Mouse (Mus musculus): ENCODE measurements around the gene Rsad2.

Rsad2 gene

DNA sequence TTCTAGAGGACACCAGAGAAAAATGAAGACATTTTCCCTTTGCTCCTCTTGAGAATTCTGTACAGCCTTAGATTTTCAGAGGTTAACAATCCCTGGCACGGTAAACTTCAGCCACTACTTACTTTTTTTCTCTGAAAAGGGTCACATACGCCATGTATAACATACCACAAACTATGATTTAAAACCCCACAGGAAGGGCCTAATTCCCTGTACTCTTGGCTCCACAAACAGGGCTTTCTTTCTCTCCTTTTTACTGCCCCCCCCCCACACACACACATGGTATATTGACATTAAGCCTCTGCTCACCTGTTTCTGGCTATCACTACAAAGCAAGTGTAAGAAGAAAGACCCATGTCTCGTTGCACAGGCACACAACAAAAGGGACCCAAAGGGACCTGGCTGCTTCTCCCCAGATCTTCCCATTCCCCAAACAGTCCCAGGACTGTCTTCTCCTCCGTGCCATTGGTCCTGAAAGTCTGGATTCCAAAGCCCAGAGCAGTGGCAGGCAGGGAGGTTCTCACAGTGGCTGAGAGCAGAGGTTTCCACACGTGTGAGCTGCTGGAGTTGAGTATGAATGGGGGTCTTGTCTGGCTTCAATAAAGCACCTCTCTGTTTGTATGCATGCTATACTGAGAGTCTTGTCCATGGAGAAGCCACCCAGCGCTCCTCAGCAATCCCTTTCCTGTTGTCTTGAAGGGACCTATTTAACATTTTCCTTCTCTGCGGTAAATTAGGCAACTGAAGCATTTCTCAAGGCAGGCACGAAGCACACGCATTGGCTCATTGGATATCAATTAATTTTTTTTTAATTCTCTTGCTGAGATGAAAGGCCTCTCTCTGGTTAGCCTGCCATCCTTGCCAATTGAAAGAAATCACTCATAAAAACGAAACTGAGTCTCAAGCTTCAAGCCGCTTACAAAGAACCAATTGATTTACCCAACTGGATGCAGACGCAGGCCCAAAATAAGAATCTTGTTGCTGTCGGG lies 61.5 kb downstream of the Rsad2 start:
- TF ChIP-seq GATA4 (IDR thresholded peaks at IDR 0.05; ENCODE audit: insufficient replicate concordance, low read length): no peak

DNA sequence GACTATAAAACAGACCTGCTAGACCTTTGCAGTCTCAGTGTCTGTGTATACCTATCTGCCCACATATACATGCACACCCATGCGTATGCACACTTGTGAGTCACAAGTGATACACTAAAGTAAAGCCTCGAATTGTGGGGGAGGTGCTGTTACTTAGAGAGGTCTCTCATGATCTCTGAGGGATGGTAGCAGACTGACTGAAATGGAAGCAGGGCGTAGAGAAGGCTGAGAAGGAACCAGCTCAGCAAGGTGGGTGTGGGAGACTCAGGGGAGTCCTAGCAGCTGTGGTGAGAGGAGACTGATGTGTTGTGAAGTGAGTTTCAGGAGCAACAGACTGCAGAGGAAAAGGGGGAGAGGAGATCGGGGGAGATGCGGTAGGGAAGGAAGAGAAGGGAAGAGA lies 63.0 kb downstream of the Rsad2 start:
- no peak for TF ChIP-seq GATA4 (IDR thresholded peaks at IDR 0.05; ENCODE audit: insufficient replicate concordance, low read length)

All from liver, adult (tissue).